Mouse (Mus musculus) c-Kit-positive CD71-positive TER-119-positive erythroid progenitor cells, embryonic 14.5 days (primary cell): ENCODE measurements around the gene Pbx1.
A peak's percentile ranks its signal among the peaks of the same experiment; 100 is the strongest.
"Not testable (repeated sequence)": the region's sequence is repeated elsewhere in the genome, so short reads cannot be mapped to it uniquely, and the experiment has no call there.

ENCODE experiments used
- DNase-seq: peaks from one replicate; pipeline ENCODE4 v3.0.0-alpha.2; 2013; ENCODE audit warnings: low spot score

The Pbx1 gene

GRCm38 (mm10) chr1:168432232-168432280, at the start of gene Pbx1:
Gene Pbx1, minus strand, starts transcription at chr1:168432270.
- DNase-seq = not testable (repeated sequence)

DNA sequence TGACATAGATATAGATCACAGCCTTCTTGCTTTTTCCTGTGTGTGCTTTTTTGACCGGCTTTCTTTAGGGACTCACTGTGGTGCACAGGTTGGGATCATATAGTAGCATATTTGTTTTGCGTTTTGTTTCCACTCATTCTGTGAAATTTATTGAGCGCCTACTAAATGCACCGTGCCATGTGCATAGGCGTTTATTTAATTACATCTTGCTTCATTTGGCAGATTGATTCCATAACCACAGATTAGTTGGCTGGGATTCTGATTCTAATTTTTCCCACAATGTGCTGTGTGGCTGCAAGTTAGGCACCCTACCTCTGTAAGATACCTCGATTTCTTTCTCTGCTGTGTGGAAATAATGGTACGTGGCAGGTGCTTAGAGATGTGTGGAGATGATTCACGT, 47.6 kb upstream of the Pbx1 start:
- no peak for DNase-seq

DNA sequence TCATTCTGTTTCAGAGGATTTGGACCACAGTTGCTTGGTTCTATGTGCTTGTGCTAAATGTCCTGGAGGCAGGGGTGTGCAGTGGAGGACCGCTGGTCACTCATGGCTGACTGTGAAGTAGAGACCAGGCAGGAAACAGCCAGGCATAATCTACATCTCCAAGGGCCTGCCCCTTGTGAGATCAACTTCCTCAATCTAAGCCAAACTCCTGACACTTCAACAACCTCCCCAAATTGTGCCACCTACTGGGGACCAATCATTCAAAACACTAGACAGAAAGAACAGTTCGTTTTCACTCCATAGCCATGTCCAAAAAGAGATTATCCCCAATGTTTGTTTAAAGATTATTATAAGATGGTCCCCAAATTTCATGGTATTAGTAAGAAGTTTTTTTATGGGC, 46.8 kb upstream of the Pbx1 start:
- no peak for DNase-seq

DNA sequence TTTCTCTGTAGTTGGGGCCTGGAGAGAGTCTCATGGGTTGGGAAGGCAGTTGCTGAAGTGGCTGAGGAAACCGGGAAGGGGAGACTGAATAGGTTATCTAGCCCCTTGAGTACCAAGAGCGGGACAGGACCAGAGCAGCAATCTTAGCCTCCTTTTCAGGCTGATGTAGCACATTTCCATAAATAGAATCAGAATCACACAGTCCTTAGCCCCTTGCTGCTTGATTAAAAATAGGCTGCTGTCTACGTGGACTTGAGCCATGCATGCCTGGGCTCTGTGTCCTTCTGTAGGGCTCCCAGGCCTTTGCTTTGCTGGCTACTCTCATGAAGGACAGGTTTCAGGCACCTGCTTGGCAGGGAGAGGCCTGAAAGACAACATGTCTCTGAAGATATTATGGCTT, 44.8 kb upstream of the Pbx1 start:
- DNase-seq = no peak

DNA sequence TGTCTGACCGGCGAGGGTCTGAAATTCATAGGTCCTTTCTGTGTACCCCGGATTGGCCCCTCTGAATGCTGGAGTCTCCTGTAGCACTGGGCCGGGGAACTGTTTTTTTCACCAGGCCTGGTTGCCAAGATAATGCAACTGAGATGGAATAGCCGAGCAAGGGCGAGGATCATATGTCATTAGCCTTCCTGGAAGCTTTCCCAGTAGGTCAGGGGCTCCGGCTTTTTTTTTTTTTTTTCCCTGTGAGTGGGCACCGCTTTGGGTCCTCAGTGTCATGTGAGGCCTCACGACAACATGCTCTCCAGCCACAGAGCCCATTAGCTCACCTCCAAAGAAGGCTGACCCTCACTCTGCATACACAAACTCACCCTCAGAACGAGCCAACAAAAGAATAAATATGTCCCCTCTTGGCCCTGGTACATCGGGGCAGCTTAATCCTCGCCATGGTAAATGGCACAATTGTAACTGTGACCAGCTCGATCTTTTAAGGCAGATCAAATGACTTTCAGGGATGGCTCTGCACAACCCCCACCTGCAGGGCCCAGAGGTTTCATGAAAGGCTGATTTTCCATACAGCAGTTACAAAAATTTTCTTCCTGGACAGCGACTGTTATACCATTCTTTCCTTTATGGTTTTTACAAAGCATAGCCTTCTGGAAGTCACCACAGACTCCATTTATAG, 44.3 kb upstream of the Pbx1 start:
- DNase-seq = no peak

GRCm38 (mm10) chr1:168475579-168476208, 43.6 kb upstream of the Pbx1 start:
- no peak for DNase-seq

- no peak for DNase-seq
These were observed 41.4 kb upstream of the Pbx1 start for GRCm38 (mm10) chr1:168473255-168474069.

DNA sequence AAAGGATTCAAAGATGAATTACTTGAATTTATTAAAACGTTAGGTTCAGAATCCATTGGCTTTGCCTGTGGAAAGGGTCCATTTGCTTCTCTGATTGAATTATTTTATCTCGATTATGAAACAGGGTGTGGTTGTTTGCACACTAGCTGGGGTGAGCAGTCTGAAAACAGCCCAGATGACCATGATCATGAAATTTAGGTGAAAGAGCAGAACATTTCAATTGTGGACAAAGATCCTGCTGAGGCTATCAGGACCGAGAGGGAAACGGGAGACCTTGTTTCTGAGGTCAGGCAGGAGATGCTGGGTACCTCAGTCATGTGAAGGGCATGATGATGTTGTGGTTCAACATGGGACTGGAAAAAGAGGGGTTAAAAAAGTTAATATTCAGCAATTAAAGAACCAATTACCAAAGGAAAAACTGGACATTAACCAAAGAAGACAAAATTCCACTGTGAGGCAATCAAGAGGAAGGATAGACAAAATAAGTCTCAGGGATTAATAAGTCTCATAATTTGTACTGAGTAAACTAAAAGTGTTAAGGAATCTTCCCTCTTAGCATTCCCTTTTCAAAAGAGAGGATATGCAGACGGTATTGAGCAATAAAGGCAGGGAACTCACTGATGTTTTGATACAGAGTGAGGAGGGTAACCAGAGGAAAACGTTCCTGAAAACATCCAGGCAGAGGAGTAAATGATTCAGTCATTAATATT, 40.6 kb upstream of the Pbx1 start:
- DNase-seq = no peak

DNA sequence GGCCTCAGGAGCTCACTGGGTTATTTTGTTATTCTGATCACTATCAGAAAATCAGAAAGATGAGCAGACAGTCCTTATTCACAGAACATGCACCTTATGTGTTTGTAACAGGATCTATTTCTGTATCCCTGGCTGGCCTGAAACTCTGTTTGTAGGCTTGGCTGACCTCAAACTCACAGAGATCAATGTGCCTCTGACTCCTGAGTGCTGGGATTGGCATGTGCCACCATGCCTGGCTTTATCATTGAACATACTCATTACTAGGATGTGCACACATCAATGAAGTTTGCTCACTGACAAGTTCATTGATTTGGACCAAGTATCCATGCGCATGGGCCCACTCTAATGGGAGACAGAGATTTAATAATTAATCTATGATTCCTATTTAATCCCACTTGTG, 27.4 kb upstream of the Pbx1 start:
- no peak for DNase-seq

DNA sequence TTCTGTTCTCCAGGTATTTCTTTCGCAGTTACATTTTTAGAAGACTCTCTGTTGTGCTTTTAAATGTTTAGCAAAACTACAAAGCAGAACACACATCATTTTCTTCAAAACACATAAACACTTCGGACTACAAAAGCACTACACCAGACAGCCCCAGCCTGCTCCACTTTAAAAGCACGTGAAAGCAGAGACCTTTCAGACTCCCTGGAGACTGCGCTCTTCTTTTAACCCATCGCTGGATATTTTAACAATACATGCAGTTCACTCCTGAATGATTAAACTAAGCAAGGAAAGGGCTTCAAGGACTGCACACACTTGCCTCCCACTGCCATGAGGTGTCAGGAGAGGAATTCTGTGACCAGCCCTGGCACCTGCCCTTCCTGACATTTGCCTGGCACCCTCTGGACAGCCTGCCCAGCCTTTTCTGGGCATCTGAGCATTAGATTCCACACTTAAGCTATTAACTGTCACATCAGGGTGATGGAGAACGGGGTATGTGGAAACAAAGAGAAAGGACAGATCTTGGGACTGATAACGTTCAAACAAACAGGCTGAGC, 25.2 kb upstream of the Pbx1 start:
- no peak for DNase-seq

- no peak for DNase-seq
These were observed 23.1 kb upstream of the Pbx1 start for GRCm38 (mm10) chr1:168455178-168455577.

DNA sequence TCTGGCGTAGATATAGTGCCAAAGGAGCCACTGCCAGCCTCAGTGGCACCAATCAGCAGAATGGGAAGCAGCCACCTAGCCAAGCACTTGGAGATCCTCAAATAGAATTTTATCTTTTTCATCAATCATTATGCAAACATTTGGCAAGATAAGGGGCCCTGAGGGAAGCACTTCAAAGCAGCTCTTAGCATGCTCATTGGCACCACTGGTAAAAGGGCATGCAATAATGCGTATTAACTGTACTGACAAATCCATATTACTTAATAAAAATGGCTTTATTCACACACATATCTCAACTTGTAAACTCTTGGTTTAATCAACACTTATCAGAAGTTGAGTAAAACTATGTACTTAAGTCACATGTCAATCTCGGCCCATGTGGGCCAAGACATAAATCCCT, 1.6 kb upstream of the Pbx1 start:
- no peak for DNase-seq

- DNase-seq = peak; percentile 94
These were observed 233 bp upstream of the Pbx1 start for GRCm38 (mm10) chr1:168432281-168432725.

DNA sequence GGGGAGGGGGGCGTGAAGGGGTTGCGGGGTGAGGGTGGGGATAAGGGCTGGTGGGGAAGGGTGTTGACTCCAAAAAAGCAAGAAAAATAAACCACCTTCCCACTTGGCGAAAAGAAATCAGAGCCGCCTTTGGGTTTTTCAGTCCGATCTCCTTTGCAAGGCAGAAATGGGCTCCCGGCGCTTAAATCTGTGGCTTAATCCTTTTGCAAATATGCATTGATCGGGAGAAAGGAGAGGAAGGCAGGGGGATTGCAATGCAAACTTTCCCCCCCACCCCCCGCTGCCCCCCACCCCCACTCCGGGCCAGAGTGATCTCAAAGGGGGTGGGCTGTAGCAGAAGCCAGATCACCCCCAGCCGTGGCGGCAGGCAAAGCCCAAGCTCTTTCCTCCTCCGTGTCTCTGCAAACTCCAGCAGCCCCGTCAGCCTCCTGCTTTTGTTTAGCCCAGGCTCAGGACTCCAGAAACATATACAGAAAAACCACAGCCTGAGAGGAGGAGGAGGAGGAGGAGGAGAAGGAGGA, 299 bp downstream of the Pbx1 start:
- DNase-seq = no peak

GRCm38 (mm10) chr1:168430868-168431710, 981 bp downstream of the Pbx1 start:
- DNase-seq = no peak

- DNase-seq = no peak
These were observed 2.0 kb downstream of the Pbx1 start for GRCm38 (mm10) chr1:168429856-168430644.

- no peak for DNase-seq
These were observed 2.7 kb downstream of the Pbx1 start for GRCm38 (mm10) chr1:168429406-168429805.

GRCm38 (mm10) chr1:168428255-168428654, 3.8 kb downstream of the Pbx1 start:
- no peak for DNase-seq

DNA sequence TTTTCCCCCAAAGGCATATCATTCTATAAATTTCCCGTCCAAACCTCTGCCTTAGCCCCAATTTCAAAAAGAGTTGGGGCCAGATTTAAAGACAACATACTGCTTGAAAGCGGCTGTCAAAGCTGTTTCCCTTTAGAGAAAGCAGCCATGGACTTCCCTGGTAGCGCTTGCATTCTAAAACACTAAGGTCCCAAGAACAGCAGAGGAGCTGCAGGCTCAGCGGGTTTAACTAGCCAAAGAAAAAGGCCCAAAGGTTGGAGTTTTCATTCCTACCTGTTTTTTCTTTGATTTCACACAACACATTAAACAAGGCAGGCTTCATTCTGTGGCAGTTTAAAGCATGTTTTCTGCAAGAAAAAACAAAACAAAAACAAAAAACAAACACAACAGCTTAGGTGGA, 4.5 kb downstream of the Pbx1 start:
- DNase-seq = no peak

- DNase-seq = no peak
These were observed 5.2 kb downstream of the Pbx1 start for GRCm38 (mm10) chr1:168426900-168427299.

- DNase-seq = no peak
These were observed 5.8 kb downstream of the Pbx1 start for GRCm38 (mm10) chr1:168426281-168426680.
